Mouse (Mus musculus) lung, adult 2 months (tissue): ENCODE measurements at regions not wholly inside any gene's neighbourhood (a gene's known extent, or its start where the extent isn't known, plus 50 kb on each side); places are given as distances from the start of the nearest gene placed in this dataset.

Experiments used
- DNase-seq: peaks from one replicate; pipeline ENCODE4 v3.0.0; 2022
- H3K4me1 ChIP-seq: fragments of 200-500 bp; 2 replicates; pipeline ENCODE4 v1.6.1; 2011; ENCODE audit warnings: low read length; ENCODE audit not compliant: control insufficient read depth, insufficient read depth
- H3K4me3 ChIP-seq: fragments of 200-500 bp; replicated peaks from 2 replicates; pipeline ENCODE3; 2011; ENCODE audit warnings: low read depth, mild to moderate bottlenecking, control low read depth, low read length; ENCODE audit errors: extremely low read depth
- CTCF ChIP-seq: fragments of 200-500 bp; IDR thresholded peaks from 2 replicates; pipeline ENCODE4 v1.5.1; 2011; ENCODE audit warnings: mild to moderate bottlenecking, low read length, control low read depth; ENCODE audit not compliant: insufficient read depth
- POLR2A ChIP-seq: fragments of 200-500 bp; IDR thresholded peaks from 2 replicates; pipeline ENCODE4 v1.6.1; 2011; ENCODE audit warnings: low read depth, mild to moderate bottlenecking, control low read depth, low read length, borderline replicate concordance; ENCODE audit errors: extremely low read depth
- WGBS: fragments of 180-500 bp; shearing (Covaris S2); methylation state at CpG from one replicate; pipeline ENCODE4 v1.1.7; 2018; 5-methylcytosine and 5-hydroxymethylcytosine counted together

- H3K4me1 ChIP-seq = no peaks in the 10 kb centered on the region; the same call in 1 of the 2 replicates
- H3K4me3 ChIP-seq = no peak overlapping the region
- TF ChIP-seq CTCF = no peak
- TF ChIP-seq POLR2A = no peak
- WGBS = 81% methylated on average over 9 of the region's 9 CpGs
- DNase-seq = no peak
Observed at GRCm38 (mm10) chr17:79511218-79511617, 100.4 kb upstream of the Rmdn2 start.

- Histone ChIP-seq H3K4me3 (no peak overlapping the region), H3K4me1 (no peaks in the 10 kb centered on the region; the same call in 1 of the 2 replicates)
- TF ChIP-seq POLR2A = no peak
- no peak for TF ChIP-seq CTCF
- WGBS = 88% methylated on average over 7 of the region's 7 CpGs
- no peak for DNase-seq
Observed at GRCm38 (mm10) chr17:79514076-79514475, 97.6 kb upstream of the Rmdn2 start.

GRCm38 (mm10) chr17:79518185-79518584 lies 93.5 kb upstream of the Rmdn2 start:
- 59% methylated on average over 3 of the region's 3 CpGs for WGBS
- Histone ChIP-seq H3K4me1 (no peaks in the 10 kb centered on the region; the same call in 1 of the 2 replicates), H3K4me3 (no peak overlapping the region)
- TF ChIP-seq CTCF (peak; percentile 37; the same call in 1 of the 2 replicates), POLR2A (no peak)
- peak; percentile 31 for DNase-seq

- 83% methylated on average over 5 of the region's 5 CpGs for WGBS
- Histone ChIP-seq H3K4me1 (no peaks in the 10 kb centered on the region; the same call in 1 of the 2 replicates), H3K4me3 (no peak overlapping the region)
- no peak for TF ChIP-seq CTCF
- DNase-seq = no peak
Observed at GRCm38 (mm10) chr17:79518696-79519095, 93.0 kb upstream of the Rmdn2 start.

- no peaks in the 10 kb centered on the region; the same call in 1 of the 2 replicates for H3K4me1 ChIP-seq
- no peak for TF ChIP-seq POLR2A
- no peak for TF ChIP-seq CTCF
- H3K4me3 ChIP-seq = no peak overlapping the region
- 85% methylated on average over 4 of the region's 4 CpGs for WGBS
- DNase-seq = no peak
Observed at GRCm38 (mm10) chr17:79519356-79519755, 92.3 kb upstream of the Rmdn2 start.

GRCm38 (mm10) chr17:79520283-79520682 lies 91.4 kb upstream of the Rmdn2 start:
- no peak for DNase-seq
- WGBS = 90% methylated on average over 5 of the region's 5 CpGs
- Histone ChIP-seq H3K4me1 (no peaks in the 10 kb centered on the region; the same call in 1 of the 2 replicates), H3K4me3 (no peak overlapping the region)
- TF ChIP-seq CTCF (no peak), POLR2A (no peak)

GRCm38 (mm10) chr17:79521691-79522090 lies 90.0 kb upstream of the Rmdn2 start:
- no peak overlapping the region for H3K4me3 ChIP-seq
- WGBS = 79% methylated on average over 7 of the region's 7 CpGs
- no peak for TF ChIP-seq CTCF
- no peak for TF ChIP-seq POLR2A
- DNase-seq = no peak
- H3K4me1 ChIP-seq = no peaks in the 10 kb centered on the region; the same call in 1 of the 2 replicates

- Histone ChIP-seq H3K4me3 (no peak overlapping the region), H3K4me1 (no peaks in the 10 kb centered on the region; the same call in 1 of the 2 replicates)
- 93% methylated on average over 3 of the region's 3 CpGs for WGBS
- DNase-seq = no peak
- TF ChIP-seq CTCF (no peak), POLR2A (no peak)
Observed at GRCm38 (mm10) chr17:79523230-79523629, 88.4 kb upstream of the Rmdn2 start.

GRCm38 (mm10) chr17:79527391-79527790 lies 84.3 kb upstream of the Rmdn2 start:
- Histone ChIP-seq H3K4me3 (no peak overlapping the region), H3K4me1 (no peaks in the 10 kb centered on the region)
- DNase-seq = no peak
- no peak for TF ChIP-seq POLR2A
- no peak for TF ChIP-seq CTCF
- WGBS = 84% methylated on average over 3 of the region's 3 CpGs

GRCm38 (mm10) chr17:79536549-79536948 lies 75.1 kb upstream of the Rmdn2 start:
- H3K4me1 ChIP-seq = no peaks in the 10 kb centered on the region; the same call in 1 of the 2 replicates
- DNase-seq = no peak
- TF ChIP-seq CTCF (no peak), POLR2A (no peak)
- H3K4me3 ChIP-seq = no peak overlapping the region
- 70% methylated on average over 4 of the region's 4 CpGs for WGBS
